Mouse (Mus musculus) hindbrain, embryonic 15.5 days (tissue): ENCODE measurements around the gene Srgap3. TPM values are rescaled to one million over a fixed set of nuclear protein-coding genes. Genes with fewer than 3 reads are reported as not detected.

ENCODE experiments used
- ATAC-seq: fragments of 200-750 bp; cut with Nextera tagmentation; 2 replicates; pipeline ENCODE4 v1.8.0; 2017; ENCODE audit warnings: low read depth, moderate number of reproducible peaks, moderate TSS enrichment; ENCODE audit not compliant: low FRiP score
- H3K27ac ChIP-seq: fragments of 300-500 bp; sonication (generic); replicated peaks from 2 replicates; pipeline ENCODE4 v1.5.1; 2015; ENCODE audit warnings: mild to moderate bottlenecking, inconsistent platforms
- H3K27me3 ChIP-seq: fragments of 300-500 bp; sonication (generic); 2 replicates; pipeline ENCODE4 v1.6.1; 2015; ENCODE audit warnings: control low read depth, inconsistent platforms
- H3K36me3 ChIP-seq: fragments of 300-500 bp; sonication (generic); 2 replicates; pipeline ENCODE4 v1.6.1; 2015; ENCODE audit warnings: control low read depth, inconsistent platforms
- H3K4me1 ChIP-seq: fragments of 300-500 bp; sonication (generic); replicated peaks from 2 replicates; pipeline ENCODE4 v1.6.1; 2015; ENCODE audit warnings: control low read depth, inconsistent platforms
- H3K4me2 ChIP-seq: fragments of 300-500 bp; sonication (generic); 2 replicates; pipeline ENCODE4 v1.6.1; 2015; ENCODE audit warnings: moderate library complexity, mild to moderate bottlenecking, inconsistent platforms
- H3K4me3 ChIP-seq: fragments of 300-500 bp; sonication (generic); 2 replicates; pipeline ENCODE4 v1.5.1; 2015; ENCODE audit warnings: mild to moderate bottlenecking, inconsistent platforms
- H3K9ac ChIP-seq: fragments of 300-500 bp; sonication (generic); 2 replicates; pipeline ENCODE4 v1.6.1; 2015; ENCODE audit warnings: inconsistent platforms
- H3K9me3 ChIP-seq: fragments of 300-500 bp; sonication (generic); 2 replicates; pipeline ENCODE4 v1.6.1; 2016; ENCODE audit warnings: control low read depth, inconsistent platforms
- WGBS: fragments of 180-500 bp; shearing (Covaris S2); methylation state at CpG from one replicate; pipeline ENCODE4 v1.1.7; 2015; 5-methylcytosine and 5-hydroxymethylcytosine counted together
- polyA plus RNA-seq: library from polyadenylated mRNA; unstranded; fragments of >200 nt; fragmentation: Nextera tagmentation; extraction: Ambion mirVana; gene quantifications from 2 replicates; pipeline ENCODE4 v1.2.1, GENCODE M21; 2015

The Srgap3 gene
- polyA plus RNA-seq, 1 experiment from 2014 or later, result 30.5 TPM

GRCm38 (mm10) chr6:112788617-112789016, 158.4 kb downstream of the Srgap3 start:
- no peak overlapping the region for H3K9ac ChIP-seq
- no peak overlapping the region for H3K4me2 ChIP-seq
- no peak overlapping the region for H3K4me3 ChIP-seq
- peaks cover 8% of the 10 kb centered on the region; the same call in 1 of the 2 replicates for H3K36me3 ChIP-seq
- 16% methylated on average over 10 of the region's 10 CpGs for WGBS
- H3K9me3 ChIP-seq, result no peaks in the 10 kb centered on the region
- peak overlapping the region; percentile 51; the same call in 1 of the 2 replicates for H3K27ac ChIP-seq
- ATAC-seq, result peak; percentile 57; the same call in 1 of the 2 replicates
- H3K4me1 ChIP-seq, result peaks cover 28% of the 10 kb centered on the region
- H3K27me3 ChIP-seq, result no peaks in the 10 kb centered on the region

- no peak overlapping the region for H3K9ac ChIP-seq
- H3K27me3 ChIP-seq, result no peaks in the 10 kb centered on the region
- H3K36me3 ChIP-seq, result peaks cover 6% of the 10 kb centered on the region; the same call in 1 of the 2 replicates
- 86% methylated on average over 1 of the region's 1 CpGs for WGBS
- no peak overlapping the region for H3K4me3 ChIP-seq
- no peaks in the 10 kb centered on the region for H3K9me3 ChIP-seq
- peak; percentile 4; the same call in 1 of the 2 replicates for ATAC-seq
- H3K4me1 ChIP-seq, result peaks cover 28% of the 10 kb centered on the region
- H3K27ac ChIP-seq, result peak overlapping the region; percentile 51; the same call in 1 of the 2 replicates
- no peak overlapping the region for H3K4me2 ChIP-seq
These were observed 158.9 kb downstream of the Srgap3 start for GRCm38 (mm10) chr6:112788174-112788573.

DNA sequence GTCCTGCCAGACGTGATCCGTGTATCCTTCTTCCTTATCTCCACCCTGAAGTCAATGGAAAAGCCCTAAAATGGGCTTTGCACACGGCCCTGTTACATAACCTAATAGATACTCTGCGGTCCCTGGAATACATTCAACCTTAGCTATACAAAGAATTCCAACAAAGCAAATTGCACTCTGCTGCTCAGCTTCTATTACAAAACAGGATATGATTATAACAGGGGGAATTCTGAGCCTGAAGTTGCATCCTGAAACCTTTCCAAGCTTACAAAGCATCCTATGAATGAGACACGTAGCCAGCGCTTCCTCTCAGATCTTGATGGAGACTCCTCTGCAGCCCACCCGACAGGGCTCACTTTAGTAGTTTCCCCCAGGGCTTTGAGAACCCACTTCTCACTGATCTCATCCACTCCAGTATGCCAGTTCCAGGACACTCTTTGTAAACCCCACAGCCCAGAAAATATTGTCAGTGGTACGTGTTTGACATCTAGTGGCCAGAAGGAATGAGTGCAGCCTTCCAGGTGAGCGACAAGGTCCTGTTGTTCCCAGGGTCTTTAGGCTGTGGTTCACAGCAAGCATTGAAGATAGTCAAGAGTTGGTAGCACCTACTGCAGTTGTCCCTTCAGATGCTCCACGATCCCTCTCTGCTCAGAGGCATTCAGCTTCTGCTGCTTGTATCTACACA, 165.5 kb downstream of the Srgap3 start:
- ATAC-seq, result no peak
- WGBS, result 85% methylated on average over 10 of the region's 10 CpGs
- Histone ChIP-seq H3K27ac (no peak overlapping the region), H3K4me2 (no peak overlapping the region), H3K4me1 (no peaks in the 10 kb centered on the region), H3K9ac (no peak overlapping the region), H3K4me3 (no peak overlapping the region), H3K9me3 (no peaks in the 10 kb centered on the region), H3K36me3 (peaks cover 23% of the 10 kb centered on the region), H3K27me3 (no peaks in the 10 kb centered on the region)

DNA sequence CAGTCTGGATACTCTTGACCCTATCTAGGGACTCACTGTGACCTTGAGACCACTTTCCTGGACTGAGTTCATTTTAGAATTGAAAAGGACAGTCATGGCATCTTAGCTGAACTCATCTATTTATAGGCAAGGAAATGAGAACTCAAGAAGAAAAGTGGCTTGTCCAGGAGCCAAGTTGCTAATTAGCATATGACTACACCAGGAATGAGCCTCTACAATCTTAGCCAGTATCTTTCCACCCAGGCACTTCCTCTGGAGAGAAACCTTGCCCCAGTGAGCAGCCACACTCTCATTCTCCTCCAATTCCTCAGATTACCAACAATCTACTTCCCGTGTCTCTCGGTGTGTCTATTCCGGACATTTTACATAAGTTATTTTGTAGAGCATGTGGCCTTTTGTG, 168.9 kb downstream of the Srgap3 start:
- Histone ChIP-seq H3K4me2 (no peak overlapping the region), H3K4me1 (no peaks in the 10 kb centered on the region), H3K9ac (no peak overlapping the region), H3K9me3 (no peaks in the 10 kb centered on the region), H3K36me3 (peaks cover 47% of the 10 kb centered on the region), H3K27me3 (no peaks in the 10 kb centered on the region), H3K27ac (no peak overlapping the region), H3K4me3 (no peak overlapping the region)
- 86% methylated on average over 3 of the region's 3 CpGs for WGBS
- ATAC-seq, result no peak

DNA sequence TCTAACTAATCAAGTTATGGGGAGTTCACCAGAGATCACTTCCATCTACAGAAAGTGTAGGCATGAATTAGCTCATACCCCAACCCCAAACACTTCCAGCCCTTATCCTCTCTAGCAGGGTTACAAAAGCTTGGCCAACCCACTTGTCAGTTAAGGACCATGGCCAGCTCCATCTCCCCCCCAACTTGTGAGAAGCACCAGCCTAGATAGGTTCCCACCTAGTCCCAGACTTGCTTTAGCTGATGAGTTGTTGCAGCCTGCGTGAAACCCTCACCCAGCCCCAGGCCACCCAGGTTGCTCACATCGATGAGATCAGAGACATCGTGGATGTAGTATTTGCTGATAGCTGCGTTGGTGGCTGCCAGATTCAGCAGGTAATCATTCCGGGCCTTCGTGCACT, 170.3 kb downstream of the Srgap3 start:
- ATAC-seq, result no peak
- WGBS, result 90% methylated on average over 6 of the region's 6 CpGs
- Histone ChIP-seq H3K4me2 (no peak overlapping the region), H3K27me3 (no peaks in the 10 kb centered on the region), H3K9me3 (no peaks in the 10 kb centered on the region), H3K9ac (no peak overlapping the region), H3K4me1 (no peaks in the 10 kb centered on the region), H3K27ac (no peak overlapping the region), H3K36me3 (peaks cover 48% of the 10 kb centered on the region), H3K4me3 (no peak overlapping the region)

GRCm38 (mm10) chr6:112773754-112774153, 173.3 kb downstream of the Srgap3 start:
- no peak for ATAC-seq
- H3K36me3 ChIP-seq, result peaks cover 56% of the 10 kb centered on the region
- no peak overlapping the region for H3K27ac ChIP-seq
- no peak overlapping the region for H3K9ac ChIP-seq
- no peaks in the 10 kb centered on the region for H3K9me3 ChIP-seq
- H3K4me2 ChIP-seq, result no peak overlapping the region
- 83% methylated on average over 7 of the region's 7 CpGs for WGBS
- H3K4me1 ChIP-seq, result no peaks in the 10 kb centered on the region
- H3K4me3 ChIP-seq, result no peak overlapping the region
- no peaks in the 10 kb centered on the region for H3K27me3 ChIP-seq

DNA sequence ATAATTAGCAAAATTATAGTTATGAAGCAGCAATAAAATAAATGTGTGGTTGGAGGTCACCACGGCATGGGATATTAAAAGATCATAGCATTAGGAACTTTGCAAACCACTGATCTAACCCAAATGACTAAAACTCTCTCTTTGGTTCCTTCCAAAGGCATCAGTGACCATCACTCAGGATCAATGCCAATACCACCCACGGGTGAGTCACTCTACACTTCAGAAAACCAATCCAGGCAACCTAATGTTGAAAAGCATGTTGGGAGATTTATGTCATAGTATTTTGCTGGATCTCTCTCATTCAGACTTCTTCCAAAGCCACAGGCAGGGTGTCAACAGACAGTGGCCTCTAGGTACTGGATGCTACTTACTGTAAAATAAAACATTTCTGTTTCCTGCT, 176.1 kb downstream of the Srgap3 start:
- H3K36me3 ChIP-seq, result peaks cover 66% of the 10 kb centered on the region
- H3K9ac ChIP-seq, result no peak overlapping the region
- no peaks in the 10 kb centered on the region for H3K9me3 ChIP-seq

DNA sequence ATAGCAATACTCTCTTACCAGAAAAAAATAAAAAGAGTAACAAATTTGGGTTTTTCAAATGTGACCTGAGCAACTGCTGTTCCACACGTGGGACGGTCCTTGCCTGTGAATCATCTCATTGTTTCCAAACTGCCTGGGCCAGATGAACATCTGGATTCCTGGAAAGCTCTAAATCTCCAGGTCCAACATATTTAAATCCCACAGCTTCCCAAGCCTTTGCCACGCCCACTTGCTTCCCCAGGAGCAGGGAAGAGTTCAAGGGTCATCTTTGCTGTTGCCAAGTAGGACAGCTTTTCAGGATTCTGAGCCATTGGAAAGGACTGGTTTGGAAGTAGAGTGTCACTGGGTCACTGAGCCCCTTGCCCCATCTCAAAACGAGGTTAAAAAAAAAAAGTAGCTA, 188.5 kb downstream of the Srgap3 start:
- H3K27me3 ChIP-seq, result no peaks in the 10 kb centered on the region
- no peaks in the 10 kb centered on the region for H3K4me1 ChIP-seq
- H3K36me3 ChIP-seq, result peaks cover 41% of the 10 kb centered on the region
- no peak overlapping the region for H3K4me2 ChIP-seq
- no peak for ATAC-seq
- no peak overlapping the region for H3K27ac ChIP-seq
- H3K4me3 ChIP-seq, result no peak overlapping the region
- H3K9me3 ChIP-seq, result no peaks in the 10 kb centered on the region
- 65% methylated on average over 4 of the region's 4 CpGs for WGBS
- H3K9ac ChIP-seq, result no peak overlapping the region

More for the DNA sequence above, 176.1 kb downstream of the Srgap3 start:
- 97% methylated on average over 2 of the region's 2 CpGs for WGBS
- Histone ChIP-seq H3K4me1 (no peaks in the 10 kb centered on the region), H3K4me2 (no peak overlapping the region), H3K4me3 (no peak overlapping the region), H3K27me3 (no peaks in the 10 kb centered on the region), H3K27ac (no peak overlapping the region)
- no peak for ATAC-seq

GRCm38 (mm10) chr6:112756866-112757265, 190.2 kb downstream of the Srgap3 start:
- ATAC-seq, result no peak
- no peaks in the 10 kb centered on the region for H3K4me1 ChIP-seq
- peaks cover 31% of the 10 kb centered on the region for H3K36me3 ChIP-seq
- no peak overlapping the region for H3K27ac ChIP-seq
- no peak overlapping the region for H3K4me3 ChIP-seq
- H3K4me2 ChIP-seq, result no peak overlapping the region
- H3K27me3 ChIP-seq, result no peaks in the 10 kb centered on the region
- 70% methylated on average over 4 of the region's 4 CpGs for WGBS
- H3K9me3 ChIP-seq, result no peaks in the 10 kb centered on the region
- H3K9ac ChIP-seq, result no peak overlapping the region

DNA sequence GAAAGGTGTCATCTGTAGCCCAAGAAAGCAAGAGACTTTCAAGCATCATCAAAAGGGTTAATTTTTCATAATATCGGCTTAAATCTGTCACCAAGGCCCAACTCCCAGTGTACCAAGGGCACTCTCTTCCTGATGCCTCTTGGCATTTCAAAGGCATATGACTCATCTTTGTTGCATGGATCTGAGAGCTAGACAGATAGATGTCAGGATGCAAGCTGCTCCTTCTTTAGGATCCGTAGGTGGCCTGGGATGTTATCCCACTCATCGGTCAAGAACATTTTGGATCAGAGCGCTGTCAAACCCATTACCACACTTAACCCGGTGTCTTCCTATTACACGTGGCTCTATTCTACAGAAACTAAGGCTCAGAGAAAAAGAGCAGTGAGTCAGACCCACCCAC, 192.1 kb downstream of the Srgap3 start:
- Histone ChIP-seq H3K4me3 (no peak overlapping the region), H3K27ac (no peak overlapping the region), H3K4me1 (no peaks in the 10 kb centered on the region), H3K9ac (no peak overlapping the region), H3K9me3 (no peaks in the 10 kb centered on the region), H3K4me2 (no peak overlapping the region), H3K36me3 (peaks cover 25% of the 10 kb centered on the region), H3K27me3 (no peaks in the 10 kb centered on the region)
- WGBS, result 97% methylated on average over 6 of the region's 6 CpGs
- no peak for ATAC-seq

DNA sequence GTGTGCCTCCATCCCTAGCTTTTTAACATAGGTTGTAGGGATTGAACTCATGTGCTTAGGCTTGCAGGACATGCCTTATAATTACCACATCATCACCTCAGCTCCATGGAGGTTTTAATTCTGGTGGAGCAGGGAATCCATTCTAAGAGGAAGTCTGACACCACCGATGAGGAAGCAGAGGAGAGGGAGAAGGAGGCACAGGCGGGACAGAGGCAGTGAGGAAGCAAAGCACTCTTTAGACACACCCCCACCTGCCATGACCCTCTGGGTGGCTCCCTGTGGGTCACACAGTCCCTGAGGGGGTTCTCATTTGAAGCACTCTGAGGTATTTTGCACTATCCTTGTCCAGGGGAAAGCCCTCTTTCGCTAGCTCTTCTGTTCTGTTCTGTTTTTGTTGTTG, 194.5 kb downstream of the Srgap3 start:
- peaks cover 28% of the 10 kb centered on the region for H3K36me3 ChIP-seq
- no peak overlapping the region for H3K4me3 ChIP-seq
- no peak overlapping the region for H3K27ac ChIP-seq
- H3K4me1 ChIP-seq, result no peaks in the 10 kb centered on the region
- ATAC-seq, result no peak
- H3K9me3 ChIP-seq, result no peaks in the 10 kb centered on the region
- WGBS, result 89% methylated on average over 3 of the region's 3 CpGs
- H3K4me2 ChIP-seq, result no peak overlapping the region
- H3K27me3 ChIP-seq, result no peaks in the 10 kb centered on the region
- no peak overlapping the region for H3K9ac ChIP-seq

DNA sequence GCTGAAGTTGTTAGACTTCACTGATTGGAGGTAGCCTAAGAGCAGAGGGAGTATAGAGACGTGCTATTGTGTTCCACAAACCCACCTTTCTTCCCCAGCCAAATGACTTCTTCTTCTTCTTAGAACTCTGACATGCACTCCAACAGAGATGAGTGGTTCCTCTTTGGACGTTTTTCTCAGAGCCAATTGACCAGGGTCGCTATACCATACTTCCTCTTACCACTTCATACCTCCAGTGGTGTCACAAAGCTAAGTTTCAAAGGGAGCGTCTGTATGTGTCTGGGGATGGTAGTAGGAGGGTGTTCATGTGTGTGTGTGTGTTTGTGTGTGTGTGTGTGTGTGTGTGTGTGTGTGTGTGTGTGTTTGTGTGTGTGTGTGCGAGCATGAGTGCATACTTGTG, 195.1 kb downstream of the Srgap3 start:
- H3K4me2 ChIP-seq, result no peak overlapping the region
- H3K4me1 ChIP-seq, result no peaks in the 10 kb centered on the region
- H3K9ac ChIP-seq, result no peak overlapping the region
- 85% methylated on average over 5 of the region's 5 CpGs for WGBS
- no peaks in the 10 kb centered on the region for H3K27me3 ChIP-seq
- H3K27ac ChIP-seq, result no peak overlapping the region
- H3K36me3 ChIP-seq, result peaks cover 25% of the 10 kb centered on the region
- no peak overlapping the region for H3K4me3 ChIP-seq
- no peak for ATAC-seq
- H3K9me3 ChIP-seq, result no peaks in the 10 kb centered on the region

GRCm38 (mm10) chr6:112742297-112742696, 204.8 kb downstream of the Srgap3 start:
- no peak overlapping the region for H3K4me3 ChIP-seq
- 92% methylated on average over 2 of the region's 2 CpGs for WGBS
- no peak overlapping the region for H3K27ac ChIP-seq
- peaks cover 76% of the 10 kb centered on the region for H3K36me3 ChIP-seq
- no peaks in the 10 kb centered on the region for H3K9me3 ChIP-seq
- no peak for ATAC-seq
- H3K4me2 ChIP-seq, result no peak overlapping the region
- H3K9ac ChIP-seq, result no peak overlapping the region
- H3K27me3 ChIP-seq, result no peaks in the 10 kb centered on the region
- no peaks in the 10 kb centered on the region for H3K4me1 ChIP-seq
